Mouse (Mus musculus): ENCODE data around the gene Syndig1l. TPM values are rescaled to one million over a fixed set of nuclear protein-coding genes. Genes with fewer than 3 reads are reported as not detected.

The Syndig1l gene
- not detected in 2 replicates for polyA plus RNA-seq (2016; fragmentation: Nextera tagmentation; extraction: Ambion mirVana)

GRCm38 (mm10) chr12:84698319-84699081 is at the start of gene Syndig1l:
Gene Syndig1l (minus strand): TSS chr12:84698831.
- Histone ChIP-seq H3K27me3 (replicated peaks; ENCODE audit: low read depth, poor library complexity, severe bottlenecking) (peaks cover 69% of the 10 kb centered on the region), H3K9me3 (no peaks in the 10 kb centered on the region), H3K4me3 (peak within 1 kb of the TSS; percentile 70), H3K27ac (replicated peaks) (no peak within 1 kb of the TSS), H3K36me3 (replicated peaks) (no peaks in the 10 kb centered on the region), H3K4me1 (peaks cover 11% of the 10 kb centered on the region)
- WGBS = under 1% methylated on average over 79 of the region's 79 CpGs
- DNase-seq (ENCODE audit: low spot score) = peak; percentile 89

- no peak overlapping the region for H3K4me3 ChIP-seq
- H3K27ac ChIP-seq (replicated peaks) = no peak overlapping the region
- no peaks in the 10 kb centered on the region for H3K36me3 ChIP-seq (replicated peaks)
- no peaks in the 10 kb centered on the region for H3K9me3 ChIP-seq
- 82% methylated on average over 3 of the region's 3 CpGs for WGBS
- H3K4me1 ChIP-seq = peaks cover 10% of the 10 kb centered on the region
- no peak for DNase-seq (ENCODE audit: low spot score)
- H3K27me3 ChIP-seq (replicated peaks; ENCODE audit: low read depth, poor library complexity, severe bottlenecking) = 0 out of 2 replicates have a peak, but pooled peaks cover 5% of the 10 kb centered on the region
Observed at GRCm38 (mm10) chr12:84748134-84748533, 49.5 kb upstream of the Syndig1l start.

- Histone ChIP-seq H3K27ac (replicated peaks) (no peak overlapping the region), H3K4me3 (no peak overlapping the region), H3K4me1 (no peaks in the 10 kb centered on the region), H3K27me3 (replicated peaks; ENCODE audit: low read depth, poor library complexity, severe bottlenecking) (0 out of 2 replicates have a peak, but pooled peaks cover 5% of the 10 kb centered on the region), H3K36me3 (replicated peaks) (no peaks in the 10 kb centered on the region), H3K9me3 (no peaks in the 10 kb centered on the region)
- WGBS = 55% methylated on average over 4 of the region's 4 CpGs
- DNase-seq (ENCODE audit: low spot score) = no peak
Observed at GRCm38 (mm10) chr12:84745700-84746099, 47.1 kb upstream of the Syndig1l start.

- Histone ChIP-seq H3K27ac (replicated peaks) (no peak overlapping the region), H3K36me3 (replicated peaks) (no peaks in the 10 kb centered on the region), H3K9me3 (no peaks in the 10 kb centered on the region), H3K4me1 (no peaks in the 10 kb centered on the region), H3K4me3 (no peak overlapping the region), H3K27me3 (replicated peaks; ENCODE audit: low read depth, poor library complexity, severe bottlenecking) (0 out of 2 replicates have a peak, but pooled peaks cover 5% of the 10 kb centered on the region)
- DNase-seq (ENCODE audit: low spot score) = no peak
- 90% methylated on average over 10 of the region's 10 CpGs for WGBS
Observed at GRCm38 (mm10) chr12:84743496-84743895, 44.9 kb upstream of the Syndig1l start.

- Histone ChIP-seq H3K27me3 (replicated peaks; ENCODE audit: low read depth, poor library complexity, severe bottlenecking) (no peaks in the 10 kb centered on the region), H3K9me3 (no peaks in the 10 kb centered on the region), H3K4me3 (no peak overlapping the region), H3K36me3 (replicated peaks) (no peaks in the 10 kb centered on the region), H3K4me1 (peaks cover 7% of the 10 kb centered on the region; the same call in 1 of the 2 replicates), H3K27ac (replicated peaks) (no peak overlapping the region)
- DNase-seq (ENCODE audit: low spot score) = no peak
- 75% methylated on average over 13 of the region's 13 CpGs for WGBS
Observed at GRCm38 (mm10) chr12:84733366-84733765, 34.7 kb upstream of the Syndig1l start.

- Histone ChIP-seq H3K9me3 (no peaks in the 10 kb centered on the region), H3K4me1 (peaks cover 7% of the 10 kb centered on the region; the same call in 1 of the 2 replicates), H3K36me3 (replicated peaks) (no peaks in the 10 kb centered on the region), H3K4me3 (no peak overlapping the region), H3K27ac (replicated peaks) (no peak overlapping the region), H3K27me3 (replicated peaks; ENCODE audit: low read depth, poor library complexity, severe bottlenecking) (no peaks in the 10 kb centered on the region)
- WGBS = 91% methylated on average over 10 of the region's 10 CpGs
- DNase-seq (ENCODE audit: low spot score) = no peak
Observed at GRCm38 (mm10) chr12:84728421-84728820, 29.8 kb upstream of the Syndig1l start.

GRCm38 (mm10) chr12:84727434-84727833 is 28.8 kb upstream of the Syndig1l start:
- Histone ChIP-seq H3K27me3 (replicated peaks; ENCODE audit: low read depth, poor library complexity, severe bottlenecking) (no peaks in the 10 kb centered on the region), H3K36me3 (replicated peaks) (no peaks in the 10 kb centered on the region), H3K27ac (replicated peaks) (no peak overlapping the region), H3K4me1 (0 out of 2 replicates have a peak, but pooled peaks cover under 1% of the 10 kb centered on the region), H3K9me3 (no peaks in the 10 kb centered on the region), H3K4me3 (no peak overlapping the region)
- WGBS = 78% methylated on average over 5 of the region's 5 CpGs
- no peak for DNase-seq (ENCODE audit: low spot score)

- no peak overlapping the region for H3K4me3 ChIP-seq
- H3K27me3 ChIP-seq (replicated peaks; ENCODE audit: low read depth, poor library complexity, severe bottlenecking) = no peaks in the 10 kb centered on the region
- H3K36me3 ChIP-seq (replicated peaks) = no peaks in the 10 kb centered on the region
- H3K4me1 ChIP-seq = no peaks in the 10 kb centered on the region
- H3K27ac ChIP-seq (replicated peaks) = no peak overlapping the region
- no peaks in the 10 kb centered on the region for H3K9me3 ChIP-seq
- 66% methylated on average over 4 of the region's 4 CpGs for WGBS
- no peak for DNase-seq (ENCODE audit: low spot score)
Observed at GRCm38 (mm10) chr12:84726986-84727385, 28.4 kb upstream of the Syndig1l start.

GRCm38 (mm10) chr12:84726391-84726790 is 27.8 kb upstream of the Syndig1l start:
- no peak overlapping the region for H3K27ac ChIP-seq (replicated peaks)

GRCm38 (mm10) chr12:84718462-84719244 is 20.0 kb upstream of the Syndig1l start:
- no peaks in the 10 kb centered on the region for H3K27me3 ChIP-seq (replicated peaks; ENCODE audit: low read depth, poor library complexity, severe bottlenecking)
- 84% methylated on average over 9 of the region's 9 CpGs for WGBS

More at GRCm38 (mm10) chr12:84726391-84726790, 27.8 kb upstream of the Syndig1l start:
- Histone ChIP-seq H3K4me1 (no peaks in the 10 kb centered on the region), H3K9me3 (no peaks in the 10 kb centered on the region), H3K36me3 (replicated peaks) (no peaks in the 10 kb centered on the region), H3K4me3 (no peak overlapping the region), H3K27me3 (replicated peaks; ENCODE audit: low read depth, poor library complexity, severe bottlenecking) (no peaks in the 10 kb centered on the region)
- DNase-seq (ENCODE audit: low spot score) = no peak
- WGBS = 89% methylated on average over 4 of the region's 4 CpGs

GRCm38 (mm10) chr12:84714578-84714977 is 15.9 kb upstream of the Syndig1l start:
- H3K36me3 ChIP-seq (replicated peaks) = no peaks in the 10 kb centered on the region
- no peaks in the 10 kb centered on the region for H3K9me3 ChIP-seq
- WGBS = 87% methylated on average over 6 of the region's 6 CpGs
- no peak for DNase-seq (ENCODE audit: low spot score)
- H3K27me3 ChIP-seq (replicated peaks; ENCODE audit: low read depth, poor library complexity, severe bottlenecking) = no peaks in the 10 kb centered on the region
- no peak overlapping the region for H3K4me3 ChIP-seq
- no peak overlapping the region for H3K27ac ChIP-seq (replicated peaks)
- no peaks in the 10 kb centered on the region for H3K4me1 ChIP-seq

More at GRCm38 (mm10) chr12:84718462-84719244, 20.0 kb upstream of the Syndig1l start:
- H3K36me3 ChIP-seq (replicated peaks) = no peaks in the 10 kb centered on the region
- H3K4me3 ChIP-seq = no peak overlapping the region
- H3K4me1 ChIP-seq = no peaks in the 10 kb centered on the region
- H3K9me3 ChIP-seq = no peaks in the 10 kb centered on the region
- DNase-seq (ENCODE audit: low spot score) = no peak
- H3K27ac ChIP-seq (replicated peaks) = no peak overlapping the region

GRCm38 (mm10) chr12:84709842-84710439 is 11.3 kb upstream of the Syndig1l start:
- Histone ChIP-seq H3K36me3 (replicated peaks) (no peaks in the 10 kb centered on the region), H3K4me3 (no peak overlapping the region), H3K9me3 (no peaks in the 10 kb centered on the region), H3K4me1 (peaks cover 13% of the 10 kb centered on the region), H3K27me3 (replicated peaks; ENCODE audit: low read depth, poor library complexity, severe bottlenecking) (no peaks in the 10 kb centered on the region), H3K27ac (replicated peaks) (no peak overlapping the region)
- peak; percentile 25 for DNase-seq (ENCODE audit: low spot score)
- WGBS = 32% methylated on average over 14 of the region's 14 CpGs
